14 mouse cellular contexts compared by ENCODE assay signal in genomic region chrX:60780161-60780560, GRCm38 (mm10).
DNase-seq lines count a peak whose midpoint lies in the region; ATAC-seq lines count a peak whose summit lies in the region.
"Had no signal": no experiment of that assay in that cellular context is flagged by ENCODE, and none has a peak within 500 bp of the region (broad histone marks: within the 10 kb centered on the region; RNA-seq: fewer than 3 reads in every experiment).

No protein-coding gene starts in this region.

- no peak overlapping the region for H3K4me3 ChIP-seq in forebrain, embryonic 14.5 days (ENCODE audit: low read depth, low read length)
- H3K4me3 ChIP-seq: limb, embryonic 12.5 days; stomach, embryonic 15.5 days had no signal

- intact Hi-C loops in heart, postnatal 25 days (cut with DNase I), result no loop called here

- no peak overlapping the region for H3K9ac ChIP-seq in forebrain, embryonic 14.5 days (ENCODE audit: low read length)
- H3K9ac ChIP-seq: limb, embryonic 12.5 days; liver, postnatal 0 days; stomach, embryonic 15.5 days had no signal

- peak; percentile 6 for DNase-seq in heart, postnatal 4 days
- DNase-seq in heart, postnatal 25 days (ENCODE audit: low spot score), result no peak
- DNase-seq in right cerebral cortex, postnatal 10 days (ENCODE audit: low spot score in 2 of 2), result peak; percentile 14 to 31
- DNase-seq in right cerebral cortex, postnatal 36 days (ENCODE audit: low spot score in 2 of 2), result no peak
- DNase-seq in forebrain, embryonic 14.5 days (ENCODE audit: low spot score), result peak; percentile 80
- peak; percentile 57 for DNase-seq in retina, postnatal 1 day
- no peak for DNase-seq in frontal cortex, postnatal 14 days (ENCODE audit: low spot score in 2 of 2)
- DNase-seq: liver, postnatal 0 days; thymus, postnatal 36 days had no signal

- H3K36me3 ChIP-seq in forebrain, embryonic 14.5 days (ENCODE audit: control insufficient read depth, insufficient read depth, low read length), result no peaks in the 10 kb centered on the region
- H3K36me3 ChIP-seq: limb, embryonic 12.5 days; stomach, embryonic 15.5 days had no signal

- no peaks in the 10 kb centered on the region for H3K4me1 ChIP-seq in forebrain, embryonic 14.5 days (ENCODE audit: control insufficient read depth, insufficient read depth, low read length)
- H3K4me1 ChIP-seq: limb, embryonic 12.5 days; stomach, embryonic 15.5 days had no signal

- WGBS in forebrain, embryonic 14.5 days, result 18% methylated on average over 2 of the region's 2 CpGs

- no peak overlapping the region for H3K4me2 ChIP-seq in forebrain, embryonic 14.5 days (ENCODE audit: low read length)
- H3K4me2 ChIP-seq: limb, embryonic 12.5 days; stomach, embryonic 15.5 days had no signal

- no peaks in the 10 kb centered on the region for H3K27me3 ChIP-seq in forebrain, embryonic 14.5 days (replicated peaks; ENCODE audit: control insufficient read depth, insufficient read depth, low read length)
- H3K27me3 ChIP-seq: limb, embryonic 12.5 days; stomach, embryonic 15.5 days had no signal

- no peak overlapping the region for H3K27ac ChIP-seq in forebrain, embryonic 14.5 days (ENCODE audit: low read depth, low read length)
- H3K27ac ChIP-seq: limb, embryonic 12.5 days; macrophage; stomach, embryonic 15.5 days had no signal

- ATAC-seq in forebrain, embryonic 14.5 days, result peak; percentile 90
- ATAC-seq: activated CD4-positive, CD25-positive, alpha-beta regulatory T cell, adult 4 months; inflammation-experienced regulatory T-cells, adult 6 months; liver, postnatal 0 days had no signal

- no peaks in the 10 kb centered on the region for H3K9me3 ChIP-seq in forebrain, embryonic 14.5 days (replicated peaks; ENCODE audit: control insufficient read depth, low read length)
- H3K9me3 ChIP-seq: limb, embryonic 12.5 days; stomach, embryonic 15.5 days had no signal

Comparison
In these comparisons a context has a peak if more than half of its experiments do, and no peak if none do; other contexts are left out.
1. DNase-seq: peak in heart, postnatal 4 days (single experiment), right cerebral cortex, postnatal 10 days (2 of 2), forebrain, embryonic 14.5 days (single experiment) and retina, postnatal 1 day (single experiment); none in heart, postnatal 25 days (single experiment), right cerebral cortex, postnatal 36 days (0 of 2) and frontal cortex, postnatal 14 days (0 of 2).